Mouse (Mus musculus): ENCODE measurements around the gene Plekhh3.
A peak's percentile ranks its signal among the peaks of the same experiment; 100 is the strongest.
"Not testable (repeated sequence)": the region's sequence is repeated elsewhere in the genome, so short reads cannot be mapped to it uniquely, and the experiment has no call there.

Gene Plekhh3

GRCm38 (mm10) chr11:101170354-101170810 is 769 bp downstream of the Plekhh3 start, which contains the start of gene Cntnap1:
Cntnap1 (plus strand) TSS chr11:101170523.
- DNase-seq (ENCODE audit: low spot score), result peak; percentile 49

GRCm38 (mm10) chr11:101169301-101170107 is 1.6 kb downstream of the Plekhh3 start:
- DNase-seq (ENCODE audit: low spot score), result no peak

GRCm38 (mm10) chr11:101168301-101168980 is 2.7 kb downstream of the Plekhh3 start:
- DNase-seq (ENCODE audit: low spot score), result no peak

- DNase-seq (ENCODE audit: low spot score), result no peak
Measured at GRCm38 (mm10) chr11:101167963-101168300, 3.2 kb downstream of the Plekhh3 start.

GRCm38 (mm10) chr11:101167211-101167962 is 3.8 kb downstream of the Plekhh3 start:
- no peak for DNase-seq (ENCODE audit: low spot score)

GRCm38 (mm10) chr11:101166357-101166756 is 4.8 kb downstream of the Plekhh3 start:
- DNase-seq (ENCODE audit: low spot score), result no peak

GRCm38 (mm10) chr11:101164677-101165580 is 6.2 kb downstream of the Plekhh3 start:
- no peak for DNase-seq (ENCODE audit: low spot score)

- no peak for DNase-seq (ENCODE audit: low spot score)
Measured at GRCm38 (mm10) chr11:101164351-101164665, 6.8 kb downstream of the Plekhh3 start.

GRCm38 (mm10) chr11:101163476-101164350 is 7.4 kb downstream of the Plekhh3 start:
- DNase-seq (ENCODE audit: low spot score), result no peak

GRCm38 (mm10) chr11:101162772-101163171 is 8.4 kb downstream of the Plekhh3 start:
- no peak for DNase-seq (ENCODE audit: low spot score)

- DNase-seq (ENCODE audit: low spot score), result no peak
Measured at GRCm38 (mm10) chr11:101162301-101162700, 8.8 kb downstream of the Plekhh3 start.

GRCm38 (mm10) chr11:101161551-101161950 is 9.6 kb downstream of the Plekhh3 start:
- DNase-seq (ENCODE audit: low spot score), result no peak

GRCm38 (mm10) chr11:101160981-101161505 is 10.1 kb downstream of the Plekhh3 start:
- DNase-seq (ENCODE audit: low spot score), result not testable (repeated sequence)

- DNase-seq (ENCODE audit: low spot score), result not testable (repeated sequence)
Measured at GRCm38 (mm10) chr11:101160151-101160550, 11.0 kb downstream of the Plekhh3 start.

GRCm38 (mm10) chr11:101155728-101156371 is 15.3 kb downstream of the Plekhh3 start, which contains the start of gene Tubg2:
Tubg2 (plus strand) TSS chr11:101155907.
- peak; percentile 80 for DNase-seq (ENCODE audit: low spot score)

GRCm38 (mm10) chr11:101155151-101155550 is 16.0 kb downstream of the Plekhh3 start:
- no peak for DNase-seq (ENCODE audit: low spot score)

GRCm38 (mm10) chr11:101154648-101155047 is 16.5 kb downstream of the Plekhh3 start:
- no peak for DNase-seq (ENCODE audit: low spot score)

GRCm38 (mm10) chr11:101152825-101153224 is 18.3 kb downstream of the Plekhh3 start:
- no peak for DNase-seq (ENCODE audit: low spot score)

GRCm38 (mm10) chr11:101151063-101151462 is 20.1 kb downstream of the Plekhh3 start:
- no peak for DNase-seq (ENCODE audit: low spot score)

Measured in retina, embryonic 14.5 days (tissue).